Mouse (Mus musculus): ENCODE measurements around the gene Spindoc.

The Spindoc gene

DNA sequence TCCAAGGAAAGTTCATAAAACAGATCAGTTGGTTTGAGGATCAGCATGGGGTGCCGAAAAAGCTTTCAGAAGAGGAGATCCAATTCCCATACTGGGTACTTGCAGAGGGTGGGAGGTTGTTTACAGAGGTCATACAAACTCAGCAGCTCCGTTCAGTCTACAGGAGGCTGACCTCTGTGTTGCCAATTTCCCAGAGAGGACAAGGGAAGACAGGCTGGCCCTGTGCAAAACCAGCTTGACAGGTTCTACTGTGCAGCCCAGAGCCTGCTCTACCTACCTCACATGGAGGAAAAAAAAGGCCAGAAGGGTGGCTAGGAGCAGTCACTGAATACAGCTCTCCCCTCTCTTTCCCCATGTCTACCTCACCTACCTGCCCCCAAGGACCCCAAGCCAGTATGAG, 48.7 kb downstream of the Spindoc start:
- DNase-seq (ENCODE audit: low spot score): peak; percentile 64

DNA sequence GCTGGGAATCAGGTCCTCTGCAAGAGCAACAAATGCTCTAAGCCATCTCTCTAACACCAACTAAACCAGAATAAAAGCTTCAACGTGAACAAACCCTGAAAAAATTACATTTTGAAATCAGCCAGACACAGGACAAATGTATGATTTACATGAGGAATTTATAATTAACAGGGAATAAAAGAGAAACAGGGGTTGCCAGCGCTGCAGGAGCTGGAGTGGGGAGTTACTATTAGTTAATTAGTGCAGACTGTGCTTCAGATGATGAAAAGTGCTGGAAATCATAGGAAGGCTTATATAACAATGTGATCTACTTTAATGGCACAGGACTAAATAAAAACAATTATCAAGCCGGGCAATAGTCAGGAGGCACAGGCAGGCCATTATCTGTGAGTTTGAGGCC, 61.4 kb downstream of the Spindoc start:
- no peak for DNase-seq (ENCODE audit: low spot score)

- DNase-seq (ENCODE audit: low spot score): no peak
These were observed 62.6 kb downstream of the Spindoc start for GRCm38 (mm10) chr19:7320181-7320580.

GRCm38 (mm10) chr19:7317716-7318115, 65.1 kb downstream of the Spindoc start:
- no peak for DNase-seq (ENCODE audit: low spot score)

DNA sequence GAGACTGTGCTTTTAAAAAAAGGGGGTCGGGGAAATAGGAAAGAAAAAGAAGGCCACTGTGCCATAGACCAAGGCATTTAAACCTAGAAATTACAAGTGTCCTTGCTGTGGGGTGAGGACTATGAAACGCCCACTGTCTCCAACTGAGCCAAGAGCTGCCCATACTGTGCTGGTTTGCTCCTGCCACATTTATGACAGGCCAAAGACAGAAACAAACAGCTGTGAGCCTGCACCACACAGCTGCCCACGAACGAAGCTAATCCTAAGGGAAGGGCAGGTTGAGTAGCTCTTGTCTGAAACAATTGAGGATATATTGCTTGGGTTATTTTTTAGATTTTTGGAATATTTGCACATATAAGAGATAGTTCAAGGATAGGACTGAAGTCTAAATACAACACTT, 66.0 kb downstream of the Spindoc start:
- DNase-seq (ENCODE audit: low spot score): no peak

DNA sequence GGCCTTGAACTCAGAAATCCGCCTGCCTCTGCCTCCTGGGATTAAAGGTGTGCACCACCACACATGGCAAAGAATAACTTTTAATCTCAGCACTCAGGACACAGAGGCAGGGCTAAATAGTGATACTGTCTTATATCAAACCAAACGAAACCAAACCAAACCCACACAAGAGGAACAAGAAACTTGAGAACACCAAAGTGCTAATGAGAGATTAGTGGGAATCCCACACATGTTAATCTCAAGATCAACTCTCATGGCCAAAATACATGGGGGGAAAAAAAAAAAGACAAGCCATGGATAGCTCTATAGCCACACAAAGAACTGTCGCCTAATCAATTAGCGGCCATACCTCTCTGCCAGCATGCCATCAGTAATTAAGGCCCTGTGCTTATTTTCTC, 67.2 kb downstream of the Spindoc start:
- no peak for DNase-seq (ENCODE audit: low spot score)

GRCm38 (mm10) chr19:7314976-7315586, 67.7 kb downstream of the Spindoc start:
- DNase-seq (ENCODE audit: low spot score): no peak

- no peak for DNase-seq (ENCODE audit: low spot score)
These were observed 69.1 kb downstream of the Spindoc start for GRCm38 (mm10) chr19:7313660-7314059.

- peak; percentile 41 for DNase-seq (ENCODE audit: low spot score)
These were observed 71.5 kb downstream of the Spindoc start for GRCm38 (mm10) chr19:7311306-7311705.

- peak; percentile 75 for DNase-seq (ENCODE audit: low spot score)
These were observed 72.1 kb downstream of the Spindoc start for GRCm38 (mm10) chr19:7310704-7311103.

- no peak for DNase-seq (ENCODE audit: low spot score)
These were observed 73.0 kb downstream of the Spindoc start for GRCm38 (mm10) chr19:7309738-7310330.

DNA sequence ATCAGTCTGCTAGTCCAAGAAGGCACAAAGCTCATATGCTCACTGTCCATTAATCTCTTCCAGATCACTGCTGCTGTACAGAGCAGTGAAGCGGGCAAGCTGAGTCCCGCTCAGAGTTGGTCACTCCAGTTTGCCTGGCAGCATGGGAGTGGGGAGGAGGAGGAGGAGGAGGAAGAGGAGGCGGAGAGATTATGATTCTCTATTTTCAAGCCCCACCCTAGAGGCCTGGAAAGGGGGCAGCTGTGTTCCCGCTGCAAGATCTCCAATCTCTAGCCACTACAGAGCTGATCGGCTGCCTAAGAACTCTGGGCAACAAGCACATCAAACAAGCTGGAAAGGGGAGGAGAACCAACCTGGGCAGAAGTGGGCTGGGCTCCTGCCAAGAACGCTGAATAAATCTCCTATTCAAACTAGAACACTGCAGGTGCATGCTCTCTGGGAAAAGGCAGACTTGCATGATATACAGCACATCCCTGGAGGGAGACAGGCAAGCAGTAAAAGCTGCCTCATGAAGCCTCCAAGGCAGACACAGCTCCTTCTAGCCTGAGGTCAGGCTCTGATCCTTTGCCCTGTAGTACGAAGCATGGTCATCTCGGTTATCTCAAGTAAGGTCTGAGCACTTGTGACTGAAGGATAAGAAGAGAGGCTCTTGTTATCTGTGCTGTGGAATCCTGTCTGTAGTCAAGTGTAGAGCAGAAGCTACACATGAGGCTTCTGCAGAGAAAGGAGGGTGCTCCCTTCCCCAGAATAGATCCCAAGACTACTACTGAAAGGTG, 74.6 kb downstream of the Spindoc start:
- DNase-seq (ENCODE audit: low spot score): peak; percentile 80

GRCm38 (mm10) chr19:7306968-7307367, 75.8 kb downstream of the Spindoc start:
- peak; percentile 59 for DNase-seq (ENCODE audit: low spot score)

GRCm38 (mm10) chr19:7305380-7306310, 77.1 kb downstream of the Spindoc start:
- DNase-seq (ENCODE audit: low spot score): no peak

DNA sequence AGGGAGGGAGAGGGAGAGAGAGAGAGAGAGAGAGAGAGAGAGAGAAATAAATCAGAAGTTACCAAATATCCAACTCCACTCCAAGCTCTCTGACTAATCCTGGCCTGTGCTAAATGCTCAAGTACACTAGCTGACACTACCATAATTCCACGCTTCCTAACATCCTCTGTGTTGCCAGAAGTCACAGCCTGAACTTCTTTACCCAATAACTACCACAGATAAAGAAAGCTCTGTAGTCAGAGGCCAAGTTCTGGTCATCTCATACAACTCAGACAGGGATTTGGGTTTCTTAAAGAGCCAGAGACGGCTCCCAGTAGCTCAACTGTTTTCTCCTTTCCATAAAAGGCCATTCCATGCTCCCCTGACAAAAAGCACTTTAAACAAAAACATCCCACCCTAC, 78.0 kb downstream of the Spindoc start:
- no peak for DNase-seq (ENCODE audit: low spot score)

All from lung, postnatal 25 days (tissue).